In the genomic region with DNA sequence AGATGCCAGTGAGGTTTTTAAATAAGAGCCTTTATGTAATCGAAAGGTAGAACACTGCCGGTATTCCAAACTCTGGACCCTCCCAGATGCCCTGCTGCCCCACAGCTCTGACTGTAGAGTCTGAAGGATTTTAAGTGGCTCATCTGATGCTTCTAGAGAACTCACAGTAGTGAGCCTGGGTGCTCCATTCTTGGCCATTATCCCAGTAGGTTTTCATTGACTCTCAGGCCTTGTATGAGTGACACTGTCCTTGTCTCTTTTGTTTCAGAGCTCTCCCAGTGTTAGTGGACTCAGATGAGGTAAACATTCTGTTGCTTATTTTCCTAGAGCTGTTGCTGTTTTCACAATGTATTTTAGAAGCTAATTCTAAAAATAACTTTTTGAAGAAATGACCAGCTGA, we compare ENCODE assay signal across 30 mouse cellular contexts. TPM values are rescaled to one million over a fixed set of nuclear protein-coding genes. Genes with fewer than 3 reads are reported as not detected.
A peak's percentile ranks its signal among the peaks of the same experiment; 100 is the strongest.
DNase-seq lines count a peak whose midpoint lies in the region; ATAC-seq lines count a peak whose summit lies in the region.
"Had no signal": no experiment of that assay in that cellular context is flagged by ENCODE, and none has a peak within 500 bp of the region (broad histone marks: within the 10 kb centered on the region; RNA-seq: fewer than 3 reads in every experiment).

No protein-coding gene starts in this region.

- H3K9me3 ChIP-seq in heart, embryonic 12.5 days (replicated peaks) = no peaks in the 10 kb centered on the region
- H3K9me3 ChIP-seq in heart, embryonic 15.5 days (replicated peaks) = no peaks in the 10 kb centered on the region
- no peaks in the 10 kb centered on the region for H3K9me3 ChIP-seq in heart, embryonic 10.5 days
- H3K9me3 ChIP-seq: embryonic facial prominence, embryonic 12.5 days; embryonic facial prominence, embryonic 15.5 days; G1E; hindbrain, embryonic 10.5 days; hindbrain, embryonic 13.5 days; intestine, embryonic 15.5 days had no signal

- peak overlapping the region; percentile 60 for H3K27ac ChIP-seq in heart, embryonic 12.5 days (ENCODE audit: poor library complexity, severe bottlenecking)
- peak overlapping the region; percentile 46 for H3K27ac ChIP-seq in heart, embryonic 15.5 days
- no peak overlapping the region for H3K27ac ChIP-seq in heart, embryonic 10.5 days
- H3K27ac ChIP-seq: embryonic facial prominence, embryonic 12.5 days; embryonic facial prominence, embryonic 15.5 days; gastrocnemius, adult 2 months; hindbrain, embryonic 10.5 days; hindbrain, embryonic 13.5 days; intestine, embryonic 15.5 days had no signal

- ATAC-seq in heart, embryonic 12.5 days (ENCODE audit: insufficient number of reproducible peaks, low FRiP score) = no peak
- 0 out of 2 replicates have a peak, but pooled peaks have one; percentile 31 for ATAC-seq in heart, embryonic 15.5 days (replicated peaks; ENCODE audit: insufficient number of reproducible peaks, insufficient read depth, low FRiP score, low read depth)
- ATAC-seq: forebrain, embryonic 14.5 days; forebrain, postnatal 0 days; hindbrain, embryonic 16.5 days; intestine, embryonic 15.5 days; Patski had no signal

- H3K36me3 ChIP-seq in heart, embryonic 12.5 days = peaks cover 49% of the 10 kb centered on the region
- H3K36me3 ChIP-seq in heart, embryonic 15.5 days = peaks cover 39% of the 10 kb centered on the region
- peaks cover 46% of the 10 kb centered on the region for H3K36me3 ChIP-seq in heart, embryonic 10.5 days

- no peak overlapping the region for H3K4me3 ChIP-seq in heart, embryonic 12.5 days
- H3K4me3 ChIP-seq in heart, embryonic 15.5 days = no peak overlapping the region
- H3K4me3 ChIP-seq in heart, embryonic 10.5 days = no peak overlapping the region
- H3K4me3 ChIP-seq: embryonic facial prominence, embryonic 12.5 days; embryonic facial prominence, embryonic 15.5 days; gastrocnemius, adult 2 months; hindbrain, embryonic 10.5 days; hindbrain, embryonic 13.5 days; intestine, embryonic 15.5 days had no signal

- intact Hi-C loops in heart, postnatal 10 days (cut with DNase I) = no loop called here

- no peak for DNase-seq in heart, postnatal 4 days
- no peak for DNase-seq in heart, embryonic 10.5 days (ENCODE audit: low spot score)
- peak; percentile 12 to 26 for DNase-seq in heart, postnatal 10 days
- DNase-seq in heart, adult 8-10 months (ENCODE audit: low spot score) = no peak
- no peak for DNase-seq in right cerebral cortex, postnatal 4 days
- DNase-seq: adrenal gland, adult 2 months; adrenal gland, postnatal 14 days; B cell, adult 2 months; cerebellum, adult 11 months; cerebellum, adult 2 months; cerebellum, adult 9-11 months; cerebellum, postnatal 25 days; forebrain, postnatal 0 days; gastrocnemius, adult 2 months; gastrocnemius, postnatal 14 days; kidney, adult 11 months; kidney, adult 8-10 months had no signal

- H3K4me1 ChIP-seq in heart, embryonic 12.5 days (replicated peaks) = peaks cover 20% of the 10 kb centered on the region
- peaks cover 20% of the 10 kb centered on the region for H3K4me1 ChIP-seq in heart, embryonic 15.5 days (replicated peaks)
- peaks cover 4% of the 10 kb centered on the region; the same call in 1 of the 2 replicates for H3K4me1 ChIP-seq in heart, embryonic 10.5 days
- H3K4me1 ChIP-seq: embryonic facial prominence, embryonic 12.5 days; embryonic facial prominence, embryonic 15.5 days; hindbrain, embryonic 10.5 days; hindbrain, embryonic 13.5 days had no signal

- no peaks in the 10 kb centered on the region for H3K27me3 ChIP-seq in heart, embryonic 12.5 days (replicated peaks)
- no peaks in the 10 kb centered on the region for H3K27me3 ChIP-seq in heart, embryonic 15.5 days
- H3K27me3 ChIP-seq in heart, embryonic 10.5 days (ENCODE audit: insufficient read depth, poor library complexity, severe bottlenecking) = no peaks in the 10 kb centered on the region
- H3K27me3 ChIP-seq: CH12.LX; embryonic facial prominence, embryonic 12.5 days; embryonic facial prominence, embryonic 15.5 days; hindbrain, embryonic 13.5 days; intestine, embryonic 15.5 days; Patski had no signal

- 75% methylated on average over 2 of the region's 2 CpGs for WGBS in heart, embryonic 12.5 days
- 54% methylated on average over 2 of the region's 2 CpGs for WGBS in heart, embryonic 15.5 days
- 79% methylated on average over 2 of the region's 2 CpGs for WGBS in heart, embryonic 10.5 days

- no peak overlapping the region for H3K4me2 ChIP-seq in heart, embryonic 12.5 days
- H3K4me2 ChIP-seq in heart, embryonic 15.5 days = no peak overlapping the region
- H3K4me2 ChIP-seq: embryonic facial prominence, embryonic 12.5 days; embryonic facial prominence, embryonic 15.5 days; hindbrain, embryonic 13.5 days; intestine, embryonic 15.5 days had no signal

- H3K9ac ChIP-seq in heart, embryonic 12.5 days = no peak overlapping the region
- no peak overlapping the region for H3K9ac ChIP-seq in heart, embryonic 15.5 days
- H3K9ac ChIP-seq: embryonic facial prominence, embryonic 12.5 days; embryonic facial prominence, embryonic 15.5 days; forebrain, postnatal 0 days; hindbrain, embryonic 13.5 days; intestine, embryonic 15.5 days had no signal

RNA-seq across cellular contexts. Expression of gene Fbln7, which starts 12.7 kb away (rescaled TPM):
- 1.0 and 1.5 TPM in 2 replicates for polyA plus RNA-seq in heart, embryonic 12.5 days (2016; fragmentation: Nextera tagmentation; extraction: Ambion mirVana)
- total RNA-seq in heart, postnatal 4 days (2021) = under 1 TPM; 0.54 to 0.74 TPM
- polyA plus RNA-seq in heart, embryonic 15.5 days (2015; fragmentation: Nextera tagmentation; extraction: Ambion mirVana) = 1.2 and 2.7 TPM in 2 replicates
- polyA plus RNA-seq in heart, embryonic 10.5 days (2016; fragmentation: Nextera tagmentation; extraction: Ambion mirVana) = 1.5 and 1.9 TPM in 2 replicates
- 1 to 10 TPM in 1 of 2 experiments, under 1 TPM in 1; 0.82 to 1.1 TPM for total RNA-seq in heart, postnatal 10 days (2021)
- total RNA-seq in heart, adult 8-10 months (2022) = 1 to 10 TPM in 1 of 4 experiments, under 1 TPM in 3; 0.26 to 1.2 (median 0.81) TPM
- total RNA-seq: CH12.LX; common myeloid progenitor, adult 5-6 weeks had no signal
- polyA plus RNA-seq: G1E had no signal

RNA-seq across cellular contexts. Expression of gene Tmem87b, which starts 32.1 kb away (rescaled TPM):
- 26.7 and 29.7 TPM in 2 replicates for polyA plus RNA-seq in heart, embryonic 12.5 days (2016; fragmentation: Nextera tagmentation; extraction: Ambion mirVana)
- total RNA-seq in heart, postnatal 4 days (2021) = 10 to 100 TPM; 24.5 to 24.6 TPM
- polyA plus RNA-seq in heart, embryonic 15.5 days (2015; fragmentation: Nextera tagmentation; extraction: Ambion mirVana) = 26.4 and 27.2 TPM in 2 replicates
- polyA plus RNA-seq in heart, embryonic 10.5 days (2016; fragmentation: Nextera tagmentation; extraction: Ambion mirVana) = 22.1 and 25.4 TPM in 2 replicates
- total RNA-seq in heart, postnatal 10 days (2021) = 10 to 100 TPM; 24.0 to 25.5 TPM
- 10 to 100 TPM; 18.0 to 20.6 (median 19.3) TPM for total RNA-seq in heart, adult 8-10 months (2022)

Comparison
In these comparisons a context has a peak if more than half of its experiments do, and no peak if none do; other contexts are left out.
1. DNase-seq: peak in heart, postnatal 10 days (2 of 2); none in heart, postnatal 4 days (single experiment), heart, embryonic 10.5 days (single experiment), heart, adult 8-10 months (single experiment) and right cerebral cortex, postnatal 4 days (single experiment).